Mouse (Mus musculus) cerebellum, postnatal 4 days (tissue): Measurements from ENCODE around the gene Fut9.

Experiments
- DNase-seq, 2 experiments: peaks; one replicate each; pipeline ENCODE4 v3.0.0; 2022; ENCODE audit warnings: low spot score in 2 of 2, mixed read lengths in 1 of 2

The Fut9 gene

GRCm38 (mm10) chr4:25647593-25647992 lies 152.5 kb downstream of the Fut9 start:
- DNase-seq: no peak

- no peak for DNase-seq
Measured at GRCm38 (mm10) chr4:25645580-25645979, 154.5 kb downstream of the Fut9 start.

- DNase-seq: no peak
Measured at GRCm38 (mm10) chr4:25641993-25642392, 158.1 kb downstream of the Fut9 start.

DNA sequence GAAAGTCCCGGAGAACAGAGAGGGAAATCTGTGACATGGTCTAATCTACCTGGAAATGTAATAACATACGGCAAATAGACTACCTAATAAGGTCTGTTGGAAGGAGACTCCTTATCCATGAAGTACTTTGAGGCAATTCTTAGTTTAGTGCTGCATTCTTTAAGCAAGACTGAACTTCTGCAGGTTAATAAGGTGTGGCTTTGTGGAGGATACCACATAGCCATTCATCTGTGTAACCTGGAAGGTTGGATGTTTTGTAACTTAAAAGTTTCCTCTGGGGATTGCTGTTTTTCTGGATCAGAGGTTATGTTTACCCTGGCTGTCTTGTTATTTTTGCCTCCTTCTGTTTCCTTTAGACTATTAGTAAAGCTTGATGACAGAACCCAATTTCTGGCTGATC lies 166.8 kb downstream of the Fut9 start:
- no peak for DNase-seq

DNA sequence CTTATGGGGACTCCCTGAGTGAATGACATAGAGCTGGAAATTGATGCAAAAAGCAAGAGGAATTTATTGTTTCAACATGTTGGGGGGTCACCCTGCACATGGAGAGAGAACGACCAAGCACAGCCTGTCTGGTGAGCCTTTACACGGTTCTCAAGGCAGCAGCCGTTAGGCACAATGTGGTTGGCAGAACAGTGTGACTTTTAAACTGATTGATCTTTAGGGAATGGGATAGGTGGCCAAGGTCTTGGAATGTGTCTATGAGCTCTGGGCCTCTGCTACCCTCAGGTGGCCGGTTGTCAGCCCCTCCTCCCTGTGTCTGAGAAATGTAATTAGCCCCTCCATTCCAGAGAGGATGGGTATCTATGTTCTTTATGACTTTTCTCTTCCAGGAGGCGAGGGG lies 171.9 kb downstream of the Fut9 start:
- DNase-seq: no peak

GRCm38 (mm10) chr4:25627467-25627866 lies 172.6 kb downstream of the Fut9 start:
- DNase-seq: no peak

- DNase-seq: no peak
Measured at GRCm38 (mm10) chr4:25627039-25627438, 173.0 kb downstream of the Fut9 start.

DNA sequence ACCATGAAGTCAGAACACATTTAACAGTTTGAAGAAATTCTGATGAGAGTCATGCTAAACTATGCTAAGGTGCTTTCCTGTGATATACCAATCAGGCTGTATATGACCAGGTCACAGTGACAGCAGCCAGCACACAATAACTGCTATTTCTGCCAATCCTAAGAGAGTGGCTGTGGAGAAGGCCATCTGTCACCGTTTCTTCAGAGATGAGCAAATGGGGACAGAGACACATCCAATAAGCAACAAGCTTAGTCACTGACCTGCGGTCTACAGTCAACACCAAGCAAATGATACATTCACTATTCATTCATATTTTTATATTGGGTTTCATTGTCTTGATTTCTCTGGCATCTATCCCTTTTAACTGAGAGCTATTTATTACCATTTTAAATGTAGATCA lies 176.9 kb downstream of the Fut9 start:
- DNase-seq: no peak

DNA sequence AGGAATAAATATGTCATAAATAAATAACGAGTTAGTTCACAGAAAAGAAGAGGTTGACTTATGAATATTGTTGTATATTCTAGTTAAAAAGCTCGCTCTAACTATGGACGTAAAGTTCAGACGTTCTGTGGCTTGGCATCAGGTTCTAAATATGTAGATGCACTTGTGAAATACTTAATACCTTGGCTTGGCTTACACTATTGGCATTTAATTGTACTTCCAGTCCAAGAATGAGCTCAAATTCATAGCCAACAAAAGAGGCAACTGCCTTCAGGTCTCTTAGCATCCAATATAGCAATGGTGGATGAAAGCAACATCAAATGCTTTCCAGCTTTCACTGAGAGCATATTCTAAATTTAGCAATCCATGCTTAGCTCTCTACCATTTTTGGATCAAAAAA lies 182.7 kb downstream of the Fut9 start:
- DNase-seq: no peak

GRCm38 (mm10) chr4:25613426-25613825 lies 186.6 kb downstream of the Fut9 start:
- DNase-seq: no peak

GRCm38 (mm10) chr4:25610481-25610880 lies 189.6 kb downstream of the Fut9 start:
- no peak for DNase-seq

GRCm38 (mm10) chr4:25593218-25593617 lies 206.8 kb downstream of the Fut9 start:
- DNase-seq: no peak
